Mouse (Mus musculus) 416B (cell line): ENCODE results near the gene H2-Ob.

Experiments used
- DNase-seq: peaks from one replicate; pipeline ENCODE4 v3.0.0; 2011; ENCODE audit warnings: low read depth

H2-Ob gene

GRCm38 (mm10) chr17:34286501-34286900 is 47.8 kb downstream of the H2-Ob start:
- DNase-seq: no peak

- DNase-seq: no peak
Measured at GRCm38 (mm10) chr17:34286999-34287398, 48.3 kb downstream of the H2-Ob start.

GRCm38 (mm10) chr17:34287648-34288047 is 48.9 kb downstream of the H2-Ob start, which contains the start of gene H2-Aa:
H2-Aa (minus strand) TSS chr17:34287823.
- peak; percentile 83 for DNase-seq

GRCm38 (mm10) chr17:34288131-34288530 is 49.4 kb downstream of the H2-Ob start:
- DNase-seq: no peak

- DNase-seq: peak; percentile 45
Measured at GRCm38 (mm10) chr17:34291609-34292008, 52.9 kb downstream of the H2-Ob start.

GRCm38 (mm10) chr17:34292570-34292969 is 53.9 kb downstream of the H2-Ob start:
- no peak for DNase-seq

GRCm38 (mm10) chr17:34293533-34293932 is 54.8 kb downstream of the H2-Ob start:
- DNase-seq: peak; percentile 53

- DNase-seq: no peak
Measured at GRCm38 (mm10) chr17:34294249-34294648, 55.5 kb downstream of the H2-Ob start.

- DNase-seq: no peak
Measured at GRCm38 (mm10) chr17:34295307-34295706, 56.6 kb downstream of the H2-Ob start.

- no peak for DNase-seq
Measured at GRCm38 (mm10) chr17:34295891-34296794, 57.4 kb downstream of the H2-Ob start.

GRCm38 (mm10) chr17:34299356-34299755 is 60.7 kb downstream of the H2-Ob start:
- DNase-seq: no peak

GRCm38 (mm10) chr17:34300071-34300470 is 61.4 kb downstream of the H2-Ob start:
- no peak for DNase-seq

GRCm38 (mm10) chr17:34300691-34301566 is 62.2 kb downstream of the H2-Ob start:
- no peak for DNase-seq

- DNase-seq: no peak
Measured at GRCm38 (mm10) chr17:34301670-34302190, 63.0 kb downstream of the H2-Ob start.

GRCm38 (mm10) chr17:34303789-34304188 is 65.1 kb downstream of the H2-Ob start:
- no peak for DNase-seq
